Mouse (Mus musculus) cerebellum, postnatal 14 days (tissue): ENCODE data around the gene Tmprss13.

ENCODE experiments used
- DNase-seq, 2 experiments: peaks; one replicate each; pipeline ENCODE4 v3.0.0; 2021; ENCODE audit warnings: mixed read lengths in 2 of 2

Gene Tmprss13

GRCm38 (mm10) chr9:45318855-45319254 is at the start of gene Tmprss13:
TSS of gene Tmprss13 (plus strand) at chr9:45319100.
- DNase-seq = no peak

GRCm38 (mm10) chr9:45272213-45272612 is 46.7 kb upstream of the Tmprss13 start:
- no peak for DNase-seq

GRCm38 (mm10) chr9:45274218-45274617 is 44.7 kb upstream of the Tmprss13 start:
- DNase-seq = no peak

GRCm38 (mm10) chr9:45274635-45275034 is 44.3 kb upstream of the Tmprss13 start:
- no peak for DNase-seq

- no peak for DNase-seq
These were observed 38.8 kb upstream of the Tmprss13 start for GRCm38 (mm10) chr9:45280059-45280458.

GRCm38 (mm10) chr9:45280891-45281290 is 38.0 kb upstream of the Tmprss13 start:
- no peak for DNase-seq

- DNase-seq = no peak
These were observed 36.4 kb upstream of the Tmprss13 start for GRCm38 (mm10) chr9:45282466-45282865.

- peak; percentile 71 to 86 for DNase-seq
These were observed 27.3 kb upstream of the Tmprss13 start for GRCm38 (mm10) chr9:45291481-45292168.

- DNase-seq = no peak
These were observed 24.5 kb upstream of the Tmprss13 start for GRCm38 (mm10) chr9:45294210-45295011.

GRCm38 (mm10) chr9:45299231-45300006 is 19.5 kb upstream of the Tmprss13 start:
- DNase-seq = peak; percentile 58 to 66

- DNase-seq = peak; percentile 98 to 99
These were observed 18.3 kb upstream of the Tmprss13 start for GRCm38 (mm10) chr9:45300422-45301104.

GRCm38 (mm10) chr9:45301771-45302170 is 17.1 kb upstream of the Tmprss13 start:
- DNase-seq = no peak

- DNase-seq = no peak
These were observed 12.0 kb upstream of the Tmprss13 start for GRCm38 (mm10) chr9:45306746-45307410.

- no peak for DNase-seq
These were observed 10.4 kb upstream of the Tmprss13 start for GRCm38 (mm10) chr9:45308521-45308920.

GRCm38 (mm10) chr9:45311858-45312257 is 7.0 kb upstream of the Tmprss13 start:
- no peak for DNase-seq

GRCm38 (mm10) chr9:45313913-45314312 is 5.0 kb upstream of the Tmprss13 start:
- DNase-seq = no peak

GRCm38 (mm10) chr9:45317635-45318034 is 1.3 kb upstream of the Tmprss13 start:
- DNase-seq = peak; percentile 42 to 48

GRCm38 (mm10) chr9:45321465-45321864 is 2.6 kb downstream of the Tmprss13 start:
- peak; percentile 40 to 43 for DNase-seq

GRCm38 (mm10) chr9:45321946-45322430 is 3.1 kb downstream of the Tmprss13 start:
- DNase-seq = no peak

- DNase-seq = no peak
These were observed 7.5 kb downstream of the Tmprss13 start for GRCm38 (mm10) chr9:45326390-45326789.

- no peak for DNase-seq
These were observed 9.4 kb downstream of the Tmprss13 start for GRCm38 (mm10) chr9:45328263-45328662.

GRCm38 (mm10) chr9:45329577-45329976 is 10.7 kb downstream of the Tmprss13 start:
- DNase-seq = no peak
